Mouse (Mus musculus) embryonic facial prominence, embryonic 15.5 days (tissue): Measurements from ENCODE around the gene Dars. TPM values are rescaled to one million over a fixed set of nuclear protein-coding genes. Genes with fewer than 3 reads are reported as not detected.

Source experiments
- ATAC-seq: fragments of 200-750 bp; cut with Nextera tagmentation; 2 replicates; pipeline ENCODE4 v1.8.0; 2017; ENCODE audit warnings: low read depth, moderate TSS enrichment; ENCODE audit not compliant: insufficient number of reproducible peaks, low FRiP score, low TSS enrichment
- H3K27ac ChIP-seq: fragments of 300-500 bp; sonication (generic); replicated peaks from 2 replicates; pipeline ENCODE4 v1.5.1; 2015; ENCODE audit warnings: mild to moderate bottlenecking, inconsistent platforms
- H3K27me3 ChIP-seq: fragments of 300-500 bp; sonication (generic); 2 replicates; pipeline ENCODE4 v1.6.1; 2015; ENCODE audit warnings: inconsistent platforms
- H3K36me3 ChIP-seq: fragments of 300-500 bp; sonication (generic); 2 replicates; pipeline ENCODE4 v1.6.1; 2015; ENCODE audit warnings: mild to moderate bottlenecking, inconsistent platforms
- H3K4me1 ChIP-seq: fragments of 300-500 bp; sonication (generic); 2 replicates; pipeline ENCODE4 v1.6.1; 2015; ENCODE audit warnings: inconsistent platforms
- H3K4me2 ChIP-seq: fragments of 300-500 bp; sonication (generic); replicated peaks from 2 replicates; pipeline ENCODE4 v1.6.1; 2015; ENCODE audit warnings: mild to moderate bottlenecking, inconsistent platforms
- H3K4me3 ChIP-seq: fragments of 300-500 bp; sonication (generic); replicated peaks from 2 replicates; pipeline ENCODE4 v1.5.1; 2015; ENCODE audit warnings: mild to moderate bottlenecking, inconsistent platforms
- H3K9ac ChIP-seq: fragments of 300-500 bp; sonication (generic); 2 replicates; pipeline ENCODE4 v1.6.1; 2015; ENCODE audit warnings: inconsistent platforms
- H3K9me3 ChIP-seq: fragments of 300-500 bp; sonication (generic); replicated peaks from 2 replicates; pipeline ENCODE4 v1.6.1; 2016; ENCODE audit warnings: inconsistent platforms
- WGBS: fragments of 180-500 bp; shearing (Covaris S2); methylation state at CpG from one replicate; pipeline ENCODE4 v1.1.7; 2015; 5-methylcytosine and 5-hydroxymethylcytosine counted together
- polyA plus RNA-seq: library from polyadenylated mRNA; unstranded; fragments of >200 nt; fragmentation: Nextera tagmentation; extraction: Ambion mirVana; gene quantifications from 2 replicates; pipeline ENCODE4 v1.2.1, GENCODE M21; 2015

Gene Dars
- polyA plus RNA-seq: 134 and 139 TPM in 2 replicates

DNA sequence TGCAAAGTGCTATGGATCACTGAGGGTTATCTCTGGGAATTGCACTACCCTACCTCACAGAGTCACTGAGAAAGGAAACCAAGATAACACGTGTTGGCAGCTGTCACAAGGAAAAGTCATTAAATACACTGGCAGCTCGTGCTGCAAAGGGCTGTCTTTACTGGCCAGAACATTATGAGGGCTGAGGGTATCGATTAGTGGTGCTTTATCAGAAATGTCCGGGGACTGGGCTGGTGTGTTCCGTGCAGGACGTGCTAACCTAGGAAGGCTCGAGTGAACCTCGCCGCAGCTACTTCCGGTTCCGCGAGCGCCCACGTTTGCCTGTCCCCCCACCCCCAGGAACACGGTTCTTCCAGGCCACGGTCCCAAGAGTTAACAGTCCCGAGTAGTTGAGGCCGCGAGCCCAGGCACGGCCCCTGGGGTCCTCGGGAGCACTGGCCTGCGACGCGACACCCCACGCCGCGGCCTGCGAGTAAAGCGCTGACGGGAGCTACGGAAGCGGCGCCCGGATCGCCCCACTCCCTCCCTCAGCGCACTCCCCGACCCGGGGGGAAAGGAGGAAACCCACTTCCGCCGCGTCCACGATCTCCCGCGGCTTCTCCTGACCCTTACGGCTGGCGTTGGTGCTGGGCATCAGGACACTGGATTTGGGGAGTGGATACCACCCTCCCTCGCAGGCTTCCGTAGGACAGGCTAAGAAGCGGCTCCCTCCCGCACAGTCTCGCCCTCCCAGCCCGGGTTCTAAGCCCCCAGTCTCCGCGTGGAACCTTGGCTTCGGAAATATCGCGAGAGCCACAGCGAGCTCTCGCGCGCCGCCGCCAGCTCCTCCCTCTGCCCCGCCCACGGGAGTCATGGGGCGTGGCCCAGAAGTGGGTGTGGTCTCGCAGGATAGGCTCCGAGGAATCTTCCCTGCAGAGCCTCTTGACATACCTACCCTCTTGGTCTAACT, at the start of gene Dars:
Dars (minus strand) TSS at position 785 of the 949 bp plus-strand sequence.
- Histone ChIP-seq H3K4me1 (no peaks in the 10 kb centered on the region), H3K36me3 (peaks cover 17% of the 10 kb centered on the region), H3K4me2 (peak within 1 kb of the TSS; percentile 61), H3K4me3 (peak within 1 kb of the TSS; percentile 88), H3K9me3 (no peaks in the 10 kb centered on the region), H3K9ac (peak within 1 kb of the TSS; percentile 96), H3K27ac (peak within 1 kb of the TSS; percentile 96), H3K27me3 (no peaks in the 10 kb centered on the region)
- ATAC-seq: peak; percentile 90
- under 1% methylated on average over 68 of the region's 68 CpGs for WGBS

GRCm38 (mm10) chr1:128466828-128467227, 49.7 kb upstream of the Dars start:
- Histone ChIP-seq H3K4me3 (no peak overlapping the region), H3K27ac (no peak overlapping the region), H3K9ac (no peak overlapping the region), H3K36me3 (no peaks in the 10 kb centered on the region), H3K4me1 (no peaks in the 10 kb centered on the region), H3K9me3 (no peaks in the 10 kb centered on the region), H3K4me2 (no peak overlapping the region), H3K27me3 (no peaks in the 10 kb centered on the region)
- ATAC-seq: no peak
- WGBS: 37% methylated on average over 1 of the region's 1 CpGs

- 78% methylated on average over 5 of the region's 5 CpGs for WGBS
- no peaks in the 10 kb centered on the region for H3K4me1 ChIP-seq
- no peak overlapping the region for H3K4me3 ChIP-seq
- H3K4me2 ChIP-seq: no peak overlapping the region
- ATAC-seq: no peak
- no peaks in the 10 kb centered on the region for H3K27me3 ChIP-seq
- H3K27ac ChIP-seq: no peak overlapping the region
- no peaks in the 10 kb centered on the region for H3K9me3 ChIP-seq
- no peak overlapping the region for H3K9ac ChIP-seq
- no peaks in the 10 kb centered on the region for H3K36me3 ChIP-seq
Measured at GRCm38 (mm10) chr1:128463478-128463877, 46.3 kb upstream of the Dars start.

DNA sequence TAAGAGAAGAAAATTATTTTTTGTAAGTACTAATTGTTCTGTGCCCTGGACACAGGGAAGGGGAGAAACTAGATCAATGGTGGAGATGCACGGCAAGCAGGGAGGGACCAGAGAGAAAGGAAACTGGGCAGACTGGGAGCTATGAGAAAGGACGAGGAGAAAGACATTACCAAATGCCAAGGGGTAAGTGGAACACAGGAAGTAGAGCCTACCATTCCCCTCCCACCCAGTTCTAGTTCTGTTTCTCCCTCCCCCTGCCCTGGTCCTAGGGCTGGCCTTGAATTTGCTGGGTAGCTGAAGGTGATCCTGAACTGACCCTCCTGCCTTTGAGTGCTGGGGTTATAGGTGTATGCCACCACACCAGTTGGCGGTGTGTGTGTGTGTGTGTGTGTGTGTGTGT, 45.2 kb upstream of the Dars start:
- H3K4me1 ChIP-seq: no peaks in the 10 kb centered on the region
- H3K27ac ChIP-seq: no peak overlapping the region
- H3K36me3 ChIP-seq: no peaks in the 10 kb centered on the region
- WGBS: 66% methylated on average over 3 of the region's 3 CpGs
- no peak overlapping the region for H3K9ac ChIP-seq
- ATAC-seq: no peak
- H3K4me2 ChIP-seq: no peak overlapping the region
- no peaks in the 10 kb centered on the region for H3K27me3 ChIP-seq
- no peak overlapping the region for H3K4me3 ChIP-seq
- H3K9me3 ChIP-seq: no peaks in the 10 kb centered on the region

GRCm38 (mm10) chr1:128460780-128461179, 43.6 kb upstream of the Dars start:
- 87% methylated on average over 6 of the region's 6 CpGs for WGBS
- H3K36me3 ChIP-seq: no peaks in the 10 kb centered on the region
- H3K4me1 ChIP-seq: no peaks in the 10 kb centered on the region; the same call in 1 of the 2 replicates
- no peak overlapping the region for H3K4me3 ChIP-seq
- no peak overlapping the region for H3K4me2 ChIP-seq
- no peak overlapping the region for H3K9ac ChIP-seq
- ATAC-seq: no peak
- H3K27me3 ChIP-seq: no peaks in the 10 kb centered on the region
- no peaks in the 10 kb centered on the region for H3K9me3 ChIP-seq
- H3K27ac ChIP-seq: no peak overlapping the region

DNA sequence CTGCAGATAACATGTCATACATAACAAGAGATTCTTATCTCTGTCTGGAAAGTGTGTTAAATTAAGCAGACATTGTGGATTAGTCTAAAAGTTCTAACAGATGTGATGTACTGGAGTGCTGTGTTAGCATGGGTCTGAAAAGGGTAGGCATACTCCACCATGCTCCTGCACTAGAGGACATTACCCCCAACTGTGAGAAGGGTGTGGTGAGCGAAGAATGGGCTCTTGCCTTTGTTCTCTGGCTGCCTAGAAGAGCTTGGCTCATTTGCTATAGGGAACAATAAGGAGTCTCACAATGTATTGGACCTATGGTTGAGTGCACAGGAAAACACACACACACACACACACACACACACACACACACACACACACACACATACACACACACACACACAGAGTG, 42.3 kb upstream of the Dars start:
- H3K9me3 ChIP-seq: no peaks in the 10 kb centered on the region
- ATAC-seq: no peak
- no peaks in the 10 kb centered on the region for H3K27me3 ChIP-seq
- no peak overlapping the region for H3K4me3 ChIP-seq
- WGBS: 60% methylated on average over 1 of the region's 1 CpGs
- no peak overlapping the region for H3K27ac ChIP-seq
- no peak overlapping the region for H3K9ac ChIP-seq
- H3K4me1 ChIP-seq: no peaks in the 10 kb centered on the region; the same call in 1 of the 2 replicates
- no peak overlapping the region for H3K4me2 ChIP-seq
- H3K36me3 ChIP-seq: no peaks in the 10 kb centered on the region

GRCm38 (mm10) chr1:128459011-128459410, 41.8 kb upstream of the Dars start:
- H3K4me1 ChIP-seq: no peaks in the 10 kb centered on the region; the same call in 1 of the 2 replicates
- ATAC-seq: no peak
- H3K4me2 ChIP-seq: no peak overlapping the region
- H3K27ac ChIP-seq: no peak overlapping the region
- WGBS: 67% methylated on average over 3 of the region's 3 CpGs
- H3K9me3 ChIP-seq: no peaks in the 10 kb centered on the region
- H3K36me3 ChIP-seq: no peaks in the 10 kb centered on the region
- no peaks in the 10 kb centered on the region for H3K27me3 ChIP-seq
- no peak overlapping the region for H3K4me3 ChIP-seq
- no peak overlapping the region for H3K9ac ChIP-seq

- no peaks in the 10 kb centered on the region; the same call in 1 of the 2 replicates for H3K4me1 ChIP-seq
- no peaks in the 10 kb centered on the region for H3K36me3 ChIP-seq
- 33% methylated on average over 18 of the region's 18 CpGs for WGBS
- H3K4me3 ChIP-seq: 0 out of 2 replicates have a peak overlapping the region, but pooled peaks have one; percentile 15
- H3K4me2 ChIP-seq: peak overlapping the region; percentile 40
- no peaks in the 10 kb centered on the region for H3K9me3 ChIP-seq
- H3K9ac ChIP-seq: no peak overlapping the region
- no peak overlapping the region for H3K27ac ChIP-seq
- no peaks in the 10 kb centered on the region for H3K27me3 ChIP-seq
- 0 out of 2 replicates have a peak, but pooled peaks have one; percentile 57 for ATAC-seq
Measured at GRCm38 (mm10) chr1:128456844-128457445, 39.8 kb upstream of the Dars start.

DNA sequence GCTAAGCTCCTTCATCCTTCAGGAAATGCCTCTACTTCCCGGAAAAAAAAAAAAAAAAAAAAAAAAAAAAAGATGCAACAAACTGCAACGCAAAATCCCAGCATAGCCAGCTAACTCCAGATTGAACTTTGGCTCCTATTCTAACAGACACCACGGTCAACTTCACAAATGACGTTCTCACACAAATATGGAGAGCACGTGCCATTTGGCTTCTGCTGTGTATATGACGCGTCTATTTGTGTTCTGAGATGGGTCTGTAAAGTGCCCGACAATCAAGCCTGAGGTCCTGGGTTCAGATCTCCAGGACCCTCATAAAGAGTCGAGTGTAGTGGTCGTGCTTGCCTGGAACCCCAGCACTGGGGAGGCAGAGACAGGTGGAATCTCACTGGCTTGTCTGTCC, 39.1 kb upstream of the Dars start:
- Histone ChIP-seq H3K4me3 (no peak overlapping the region), H3K9ac (no peak overlapping the region), H3K36me3 (no peaks in the 10 kb centered on the region), H3K4me1 (no peaks in the 10 kb centered on the region; the same call in 1 of the 2 replicates), H3K9me3 (no peaks in the 10 kb centered on the region), H3K4me2 (no peak overlapping the region), H3K27ac (no peak overlapping the region), H3K27me3 (no peaks in the 10 kb centered on the region)
- ATAC-seq: no peak
- WGBS: 89% methylated on average over 10 of the region's 10 CpGs

- no peaks in the 10 kb centered on the region for H3K9me3 ChIP-seq
- no peak overlapping the region for H3K4me3 ChIP-seq
- ATAC-seq: no peak
- no peak overlapping the region for H3K4me2 ChIP-seq
- no peaks in the 10 kb centered on the region for H3K27me3 ChIP-seq
- H3K4me1 ChIP-seq: no peaks in the 10 kb centered on the region; the same call in 1 of the 2 replicates
- H3K36me3 ChIP-seq: no peaks in the 10 kb centered on the region
- H3K27ac ChIP-seq: no peak overlapping the region
- no peak overlapping the region for H3K9ac ChIP-seq
- WGBS: 87% methylated on average over 3 of the region's 3 CpGs
Measured at GRCm38 (mm10) chr1:128452210-128452609, 35.0 kb upstream of the Dars start.

GRCm38 (mm10) chr1:128451183-128451582, 34.0 kb upstream of the Dars start:
- Histone ChIP-seq H3K36me3 (no peaks in the 10 kb centered on the region), H3K4me3 (no peak overlapping the region), H3K27me3 (no peaks in the 10 kb centered on the region), H3K4me1 (no peaks in the 10 kb centered on the region), H3K9ac (no peak overlapping the region), H3K4me2 (no peak overlapping the region), H3K27ac (no peak overlapping the region), H3K9me3 (no peaks in the 10 kb centered on the region)
- ATAC-seq: no peak
- WGBS: 62% methylated on average over 4 of the region's 4 CpGs
